Mouse (Mus musculus): ENCODE measurements around the gene Vcan.
"Not testable (repeated sequence)": the region's sequence is repeated elsewhere in the genome, so short reads cannot be mapped to it uniquely, and the experiment has no call there.

The Vcan gene

GRCm38 (mm10) chr13:89741766-89742685 is at the start of gene Vcan:
Gene Vcan, minus strand, starts transcription at chr13:89742509.
- peak in 1 of 2 experiments; percentile 4 for DNase-seq

GRCm38 (mm10) chr13:89791475-89791874 is 49.2 kb upstream of the Vcan start:
- no peak for DNase-seq

- no peak for DNase-seq
Observed at GRCm38 (mm10) chr13:89782886-89783285, 40.6 kb upstream of the Vcan start.

- no peak for DNase-seq
Observed at GRCm38 (mm10) chr13:89780276-89780675, 38.0 kb upstream of the Vcan start.

- DNase-seq: peak; percentile 22 to 70
Observed at GRCm38 (mm10) chr13:89779208-89779911, 37.1 kb upstream of the Vcan start.

- no peak for DNase-seq
Observed at GRCm38 (mm10) chr13:89777764-89778163, 35.5 kb upstream of the Vcan start.

- DNase-seq: no peak
Observed at GRCm38 (mm10) chr13:89777146-89777545, 34.8 kb upstream of the Vcan start.

- no peak for DNase-seq
Observed at GRCm38 (mm10) chr13:89766551-89766950, 24.2 kb upstream of the Vcan start.

GRCm38 (mm10) chr13:89765966-89766365 is 23.7 kb upstream of the Vcan start:
- DNase-seq: no peak

- no peak for DNase-seq
Observed at GRCm38 (mm10) chr13:89762339-89762738, 20.0 kb upstream of the Vcan start.

- no peak for DNase-seq
Observed at GRCm38 (mm10) chr13:89756347-89756746, 14.0 kb upstream of the Vcan start.

- DNase-seq: not testable (repeated sequence)
Observed at GRCm38 (mm10) chr13:89750562-89750961, 8.3 kb upstream of the Vcan start.

- no peak for DNase-seq
Observed at GRCm38 (mm10) chr13:89743201-89743600, 892 bp upstream of the Vcan start.

GRCm38 (mm10) chr13:89742686-89743200 is 434 bp upstream of the Vcan start:
- no peak for DNase-seq

- no peak for DNase-seq
Observed at GRCm38 (mm10) chr13:89741116-89741551, 1.2 kb downstream of the Vcan start.

GRCm38 (mm10) chr13:89740243-89741115 is 1.8 kb downstream of the Vcan start:
- peak; percentile 58 to 69 for DNase-seq

GRCm38 (mm10) chr13:89739696-89740242 is 2.5 kb downstream of the Vcan start:
- no peak for DNase-seq

GRCm38 (mm10) chr13:89738776-89739695 is 3.3 kb downstream of the Vcan start:
- DNase-seq: peak; percentile 71 to 87

- DNase-seq: no peak
Observed at GRCm38 (mm10) chr13:89738275-89738674, 4.0 kb downstream of the Vcan start.

- DNase-seq: no peak
Observed at GRCm38 (mm10) chr13:89735111-89735510, 7.2 kb downstream of the Vcan start.

GRCm38 (mm10) chr13:89726492-89726891 is 15.8 kb downstream of the Vcan start:
- DNase-seq: no peak
